Mouse (Mus musculus) heart, postnatal 14 days (tissue): ENCODE measurements around the gene Kcng3. TPM values are rescaled to one million over a fixed set of nuclear protein-coding genes. Genes with fewer than 3 reads are reported as not detected.

Experiments used
- DNase-seq, 2 experiments: peaks; one replicate each; pipeline ENCODE4 v3.0.0; 2021 to 2022
- intact Hi-C: fragments of 180-260 bp; cut with DNase I; formaldehyde crosslinking; loops from one replicate; pipeline ENCODE4 v1.15.1; 2025
- long read RNA-seq, 2 experiments: library from polyadenylated mRNA; stranded (forward); transcript quantifications; one replicate each; pipeline ENCODE4 v2.0.0; 2021
- total RNA-seq, 2 experiments: library from RNA; stranded (reverse); gene quantifications; 2 replicates each; pipeline ENCODE4 v1.2.3; 2021

Kcng3 gene
- not detected for total RNA-seq
- long read RNA-seq, experiment 1, result 0 reads
- long read RNA-seq, experiment 2, result 0 reads

DNA sequence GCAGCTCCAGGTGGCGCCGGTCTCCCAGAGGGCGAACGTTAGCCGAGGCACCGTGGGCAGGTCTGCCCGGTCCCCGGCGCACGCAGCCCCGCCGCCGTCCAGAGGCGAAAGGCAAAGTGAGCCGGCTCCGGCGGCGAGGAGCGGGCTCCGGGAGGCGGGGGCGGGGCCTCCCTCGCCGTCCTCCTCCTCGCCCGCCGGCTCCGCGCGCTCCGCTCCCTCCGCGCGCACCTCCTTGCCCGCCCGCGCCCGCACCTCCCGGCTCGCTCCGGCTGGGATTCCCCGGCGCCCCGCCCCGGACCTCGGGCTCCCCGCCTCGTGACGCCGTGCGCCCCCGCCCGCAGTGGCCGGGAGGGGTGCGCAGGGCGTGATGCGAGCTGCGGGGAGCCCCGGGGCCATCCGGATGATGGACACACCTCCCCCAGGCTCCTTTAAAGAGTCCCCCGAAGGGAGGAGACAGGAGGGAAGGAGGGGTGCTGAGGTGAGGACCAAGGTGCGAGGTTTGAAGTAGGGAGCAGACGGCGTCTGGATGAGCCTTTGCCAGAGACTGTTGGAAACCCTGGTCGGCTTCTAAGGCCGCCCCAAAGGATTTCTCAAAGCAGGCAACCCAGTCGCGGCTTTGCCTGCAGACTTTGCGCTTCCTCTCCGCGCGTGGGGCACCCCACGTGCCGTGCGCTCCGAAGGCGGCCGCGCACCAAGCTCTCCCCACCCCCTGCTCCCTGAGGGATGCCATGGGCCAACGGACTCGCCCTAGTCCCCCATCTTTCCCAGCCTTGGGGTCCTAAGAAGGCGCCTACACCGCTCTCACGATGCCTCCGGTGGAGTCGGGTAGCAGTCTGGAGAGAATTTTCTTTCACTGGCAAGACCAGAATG lies at the start of gene Kcng3:
Gene Kcng3 (minus strand): TSS at position 113 of the 870 bp plus-strand sequence.
- intact Hi-C loops, result loop anchor here (5.0 to 10.0 kb wide), 5 partner anchors 100 to 607 kb away; no protein-coding TSS in a partner anchor
- peak; percentile 22 to 33 for DNase-seq

DNA sequence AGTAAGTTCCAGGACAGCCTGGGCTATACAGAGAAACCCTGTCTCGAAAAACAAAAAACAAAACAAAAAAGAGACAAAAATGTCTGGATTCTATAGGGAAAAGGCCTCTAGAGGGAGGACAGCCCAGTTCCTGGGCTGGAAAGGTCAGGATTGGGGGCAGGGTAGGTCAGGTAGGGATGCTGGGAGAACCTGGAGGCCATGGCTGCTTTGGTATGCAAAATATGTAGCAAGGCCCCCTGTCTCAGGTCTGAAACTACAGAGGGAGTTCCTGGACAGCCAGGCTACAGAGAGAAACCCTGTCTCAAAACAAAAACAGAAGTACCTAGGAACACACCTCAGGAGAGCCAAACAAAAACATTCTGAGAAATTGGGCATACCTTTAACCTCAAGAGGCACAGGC lies 45.7 kb upstream of the Kcng3 start:
- intact Hi-C loops, result no loop called here

DNA sequence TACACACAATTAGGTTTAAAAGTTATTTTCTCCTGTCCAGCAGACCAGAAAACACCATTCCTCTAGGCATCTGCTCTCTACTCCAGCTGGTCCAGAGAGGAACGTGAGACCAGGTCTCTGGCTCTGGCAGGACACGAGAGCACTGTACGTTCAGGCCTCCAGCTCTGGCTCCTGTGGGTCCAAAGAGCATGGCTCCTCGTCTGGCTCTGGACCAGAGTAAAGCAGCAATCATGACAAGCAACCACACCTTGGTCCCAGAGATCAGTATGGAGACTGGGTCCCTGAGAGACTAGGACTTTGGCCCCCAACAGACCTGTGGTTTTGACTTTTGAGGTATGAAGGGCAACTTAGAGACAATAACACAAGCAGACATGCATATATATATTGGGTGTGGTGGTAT lies 41.0 kb upstream of the Kcng3 start:
- intact Hi-C loops, result no loop called here
- no peak for DNase-seq

More for the DNA sequence above, 45.7 kb upstream of the Kcng3 start:
- DNase-seq, result no peak

DNA sequence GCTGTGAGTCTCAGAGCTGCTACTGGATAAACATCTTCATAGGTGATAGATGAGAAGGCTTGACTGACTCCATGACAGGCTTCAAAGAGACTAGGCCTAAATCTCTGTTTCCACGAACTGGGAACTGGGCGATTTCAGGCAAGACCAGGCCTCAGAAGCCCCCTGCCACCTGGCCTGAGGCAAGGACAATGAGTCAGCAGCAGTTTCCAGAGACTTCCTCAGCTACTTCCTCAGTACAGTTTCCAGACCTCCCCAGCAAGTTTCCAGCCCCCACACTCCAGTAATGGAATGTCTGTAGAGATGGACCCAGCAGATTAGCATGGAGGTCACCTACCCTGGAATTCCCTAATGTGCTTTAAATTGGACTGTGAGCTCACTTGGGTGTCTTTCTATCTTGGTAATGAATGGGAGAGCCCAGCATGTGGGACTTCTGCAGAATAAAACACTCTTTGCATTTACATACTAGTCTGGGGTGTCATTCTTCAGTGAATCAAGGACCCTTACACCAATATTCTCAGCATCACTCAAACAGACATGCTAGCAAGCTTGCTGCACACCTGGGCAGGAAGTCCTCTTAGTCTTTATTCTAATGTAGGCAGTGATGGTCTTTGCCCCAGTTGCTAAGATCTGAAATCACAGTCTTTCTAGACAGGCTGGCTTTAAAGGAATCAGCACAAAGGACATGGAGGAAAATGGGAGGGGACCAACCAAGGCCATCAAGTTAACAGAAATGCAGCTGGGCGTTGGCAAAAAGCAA lies 36.4 kb upstream of the Kcng3 start:
- intact Hi-C loops, result no loop called here
- no peak for DNase-seq

DNA sequence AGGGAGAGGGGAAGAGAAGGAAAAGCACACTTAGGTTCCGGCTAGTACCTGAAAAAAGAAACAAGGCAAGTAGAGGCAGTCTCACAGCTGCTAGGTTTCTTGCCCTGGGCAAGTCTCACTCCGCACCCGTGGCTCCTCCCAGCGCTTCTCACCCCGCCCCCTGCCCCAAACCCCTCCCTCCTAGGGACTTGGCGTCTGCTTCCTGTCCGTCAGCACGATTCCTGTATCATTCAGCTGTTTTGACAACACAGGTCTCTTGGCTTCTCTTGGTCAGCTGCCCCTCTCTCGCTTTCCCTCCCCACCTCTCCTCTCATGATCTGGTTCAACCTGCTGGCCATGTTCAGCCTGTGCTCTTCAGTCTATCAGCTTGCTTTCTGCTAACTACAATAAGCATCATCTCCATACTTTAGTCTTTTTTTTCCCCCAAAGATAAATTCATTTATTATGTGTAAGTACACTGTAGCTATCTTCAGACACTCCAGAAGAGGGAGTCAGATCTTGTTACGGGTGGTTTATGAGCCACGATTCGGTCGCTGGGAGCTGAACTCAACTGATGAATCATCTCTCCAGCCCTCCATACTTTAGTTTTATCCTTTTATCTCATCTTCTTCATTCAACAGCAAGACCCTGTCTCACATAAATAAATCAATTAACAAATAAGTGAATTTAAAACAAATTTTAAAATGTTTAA lies 35.0 kb upstream of the Kcng3 start:
- DNase-seq, result no peak
- intact Hi-C loops, result no loop called here

DNA sequence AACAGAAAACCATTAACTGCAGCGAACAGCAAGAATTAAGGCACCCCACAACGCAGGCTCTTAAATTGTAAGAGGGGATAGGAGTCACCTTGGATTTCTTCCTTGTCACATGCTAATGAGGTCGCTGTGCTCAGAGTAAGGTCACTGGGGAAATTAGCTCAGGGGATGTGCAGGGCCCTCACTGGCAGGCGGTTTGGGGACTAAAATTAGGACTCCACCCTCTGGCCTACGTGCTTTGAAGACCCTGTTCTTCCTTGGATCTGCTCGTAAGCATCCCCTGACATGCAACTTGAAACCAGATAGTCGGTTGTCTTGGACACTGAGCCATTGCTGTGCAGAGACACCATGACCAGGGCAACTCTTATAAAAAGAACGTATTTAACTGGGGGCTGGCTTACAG lies 33.1 kb upstream of the Kcng3 start:
- no peak for DNase-seq
- intact Hi-C loops, result no loop called here

DNA sequence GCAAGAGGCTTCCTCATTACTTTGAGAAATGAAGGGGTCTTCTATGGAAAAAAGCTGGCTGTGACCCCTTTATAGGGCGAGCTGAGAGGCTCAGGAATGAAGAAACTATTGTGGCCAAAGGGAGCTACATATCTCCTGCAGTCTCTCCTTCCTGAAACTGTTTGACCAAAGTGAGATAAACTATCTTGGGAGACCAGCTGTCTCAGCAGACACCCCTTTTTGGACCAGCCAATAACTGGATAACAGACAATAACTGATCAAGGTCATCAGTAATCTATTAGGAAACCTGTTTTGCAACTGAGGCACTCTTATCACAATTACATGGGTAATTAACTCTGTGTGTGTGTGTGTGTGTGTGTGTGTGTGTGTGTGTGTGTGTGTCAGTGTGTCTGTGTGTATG lies 27.2 kb upstream of the Kcng3 start:
- no peak for DNase-seq
- intact Hi-C loops, result no loop called here

DNA sequence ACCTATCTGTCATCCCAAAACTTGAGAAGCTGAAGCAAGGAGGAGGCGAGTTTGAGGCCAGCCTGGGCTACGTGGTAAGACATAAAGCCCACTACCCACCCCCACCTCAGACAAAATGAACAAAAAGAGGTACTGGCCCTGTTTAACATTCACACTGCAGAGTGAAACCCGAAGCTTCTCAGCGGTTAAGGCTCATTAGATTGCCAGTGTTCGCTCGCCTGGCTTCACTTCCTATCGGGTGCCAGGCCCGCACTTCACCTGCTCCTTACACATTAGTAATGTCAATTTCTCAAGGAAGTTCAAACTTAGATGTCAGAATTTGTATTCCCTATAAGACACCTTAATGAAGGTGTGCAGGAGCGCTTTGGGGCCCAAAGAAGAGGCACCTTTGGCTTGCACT lies 25.7 kb upstream of the Kcng3 start:
- no peak for DNase-seq
- intact Hi-C loops, result no loop called here

DNA sequence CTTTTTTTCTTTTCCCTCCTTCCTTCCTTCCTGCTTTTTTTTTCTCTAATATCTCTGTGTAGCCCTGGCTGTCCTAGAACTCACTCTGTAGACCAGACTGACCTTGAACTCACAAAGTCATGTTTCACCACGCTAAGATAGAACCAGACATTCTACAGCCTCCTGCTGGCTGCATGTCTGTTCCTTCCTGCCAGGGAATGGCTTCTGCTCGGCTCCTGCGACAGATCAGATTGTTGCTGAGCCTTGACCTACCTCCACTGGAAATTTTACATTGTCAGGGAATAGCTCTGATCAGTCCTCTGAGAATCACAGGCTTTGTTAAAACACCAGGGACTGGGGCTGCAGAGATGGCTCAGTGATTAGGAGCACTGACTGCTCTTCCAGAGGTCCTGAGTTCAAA lies 24.0 kb upstream of the Kcng3 start:
- intact Hi-C loops, result no loop called here
- no peak for DNase-seq

DNA sequence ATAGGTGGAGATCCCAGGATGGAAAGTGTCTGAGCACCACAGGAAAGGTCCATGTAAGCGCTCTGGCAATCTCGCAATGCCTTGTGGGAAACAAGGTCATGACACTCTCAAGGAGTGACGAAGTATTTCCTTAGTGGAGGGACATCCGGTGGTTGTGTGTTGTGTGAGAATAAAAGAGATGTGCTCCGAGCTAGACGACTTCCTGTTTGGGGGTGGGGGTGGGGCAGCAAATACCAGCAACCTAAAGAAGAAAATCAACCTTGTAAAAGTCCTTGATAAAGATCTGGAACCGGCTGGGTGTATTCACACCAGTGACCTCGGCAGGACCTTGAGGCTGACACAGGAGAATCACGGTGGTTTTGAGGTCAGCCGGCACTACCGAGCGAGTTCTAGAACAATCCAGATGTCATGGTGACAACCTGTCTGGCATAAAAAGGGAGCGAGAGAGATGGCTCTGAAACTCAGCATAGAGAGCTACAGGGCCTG lies 23.0 kb upstream of the Kcng3 start:
- DNase-seq, result no peak
- intact Hi-C loops, result no loop called here

DNA sequence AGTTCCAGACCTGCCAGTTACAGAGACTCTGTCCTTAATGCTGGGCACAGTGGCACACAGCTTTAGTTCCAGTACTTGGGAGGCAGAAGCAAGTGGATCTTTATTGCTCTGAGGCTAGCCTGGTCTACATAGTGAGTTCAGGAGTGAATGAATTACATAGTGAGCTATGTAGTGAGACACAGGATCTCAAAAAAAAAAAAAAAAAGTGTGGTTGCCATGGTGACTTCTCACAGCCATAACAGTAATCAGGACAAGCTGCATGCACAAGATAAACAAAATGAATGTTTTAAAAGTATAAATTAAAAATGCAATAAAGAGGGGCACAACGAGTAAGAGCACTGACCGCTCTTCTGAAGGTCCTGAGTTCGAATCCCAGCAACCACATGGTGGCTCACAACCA lies 21.9 kb upstream of the Kcng3 start:
- intact Hi-C loops, result no loop called here

DNA sequence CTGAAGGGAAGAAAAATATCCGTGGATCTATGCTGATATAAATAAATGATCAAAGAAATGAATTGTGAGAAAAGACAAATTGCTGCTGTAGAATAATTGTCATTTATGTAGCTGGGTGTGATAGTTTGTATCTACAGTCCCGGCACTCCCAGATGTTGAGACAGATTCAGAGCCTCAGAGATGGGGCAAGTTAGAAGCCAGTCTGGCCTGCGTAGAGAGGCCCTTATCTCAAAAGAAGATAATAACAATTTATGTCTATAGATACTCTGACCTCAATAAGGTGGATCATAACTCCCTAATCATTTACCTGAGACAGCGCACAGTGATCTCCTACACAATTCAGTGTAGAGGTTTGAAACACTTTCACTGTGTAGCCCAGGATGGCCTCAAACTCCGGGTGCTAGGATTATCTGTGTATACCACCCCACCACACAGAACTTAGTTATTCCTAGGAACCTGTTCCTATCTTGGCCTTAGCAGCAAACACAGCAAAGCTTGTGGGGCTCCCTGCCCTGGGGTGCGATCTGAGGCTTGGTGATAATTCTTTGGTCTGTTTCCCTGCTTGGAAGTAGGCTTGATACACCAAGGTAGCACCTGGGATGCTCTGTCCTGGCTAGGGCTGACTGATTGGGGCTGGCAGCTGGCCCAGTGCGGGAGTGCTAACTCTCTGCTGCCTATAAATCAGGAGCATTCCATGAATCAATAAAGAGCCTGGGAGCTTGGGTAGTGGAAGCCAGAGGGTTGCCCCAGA lies 19.4 kb upstream of the Kcng3 start:
- DNase-seq, result no peak
- intact Hi-C loops, result no loop called here

More for the DNA sequence above, 21.9 kb upstream of the Kcng3 start:
- DNase-seq, result no peak

DNA sequence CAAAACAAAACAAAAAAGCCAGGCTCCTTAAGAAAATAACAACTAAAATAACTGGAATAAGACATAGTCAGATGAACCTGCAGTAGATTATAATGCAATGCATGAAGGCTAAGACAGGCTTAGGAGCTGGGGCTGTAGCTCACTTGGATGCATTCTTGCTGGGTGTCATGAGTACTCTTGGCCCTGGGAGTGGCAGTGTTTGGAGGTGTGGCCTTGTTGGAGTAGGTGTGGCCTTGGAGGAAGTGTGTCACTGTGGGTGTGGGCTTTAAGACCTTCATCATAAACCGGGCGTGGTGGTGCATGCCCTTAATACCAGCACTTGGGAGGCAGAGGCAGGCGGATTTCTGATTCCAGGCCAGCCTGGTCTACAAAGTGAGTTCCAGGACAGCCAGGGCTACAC lies 18.3 kb upstream of the Kcng3 start:
- DNase-seq, result no peak
- intact Hi-C loops, result loop anchor here (5.0 kb wide), 1 partner anchor 37 kb away; no protein-coding TSS in a partner anchor

DNA sequence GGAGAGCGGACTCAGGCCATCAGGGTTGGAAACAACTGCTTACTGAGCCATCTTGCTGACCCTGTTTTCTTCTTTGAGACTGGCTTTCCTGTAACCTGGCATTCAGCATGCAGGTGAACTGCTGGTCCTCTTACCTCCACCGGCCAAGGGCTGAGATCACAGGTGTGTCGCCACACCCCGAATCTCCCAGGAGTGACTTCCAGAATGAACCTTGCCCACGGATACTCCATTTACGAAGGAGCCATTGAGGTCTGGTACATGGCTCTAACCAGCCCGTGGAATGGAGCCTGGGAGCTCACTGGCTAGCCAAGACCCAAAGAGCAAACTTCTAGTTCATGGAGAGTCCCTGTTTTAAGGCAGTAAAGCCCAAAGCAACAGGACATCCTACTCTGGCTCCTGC lies 15.7 kb upstream of the Kcng3 start:
- intact Hi-C loops, result loop anchor here (5.0 kb wide), 1 partner anchor 40 kb away; no protein-coding TSS in a partner anchor
- DNase-seq, result no peak

DNA sequence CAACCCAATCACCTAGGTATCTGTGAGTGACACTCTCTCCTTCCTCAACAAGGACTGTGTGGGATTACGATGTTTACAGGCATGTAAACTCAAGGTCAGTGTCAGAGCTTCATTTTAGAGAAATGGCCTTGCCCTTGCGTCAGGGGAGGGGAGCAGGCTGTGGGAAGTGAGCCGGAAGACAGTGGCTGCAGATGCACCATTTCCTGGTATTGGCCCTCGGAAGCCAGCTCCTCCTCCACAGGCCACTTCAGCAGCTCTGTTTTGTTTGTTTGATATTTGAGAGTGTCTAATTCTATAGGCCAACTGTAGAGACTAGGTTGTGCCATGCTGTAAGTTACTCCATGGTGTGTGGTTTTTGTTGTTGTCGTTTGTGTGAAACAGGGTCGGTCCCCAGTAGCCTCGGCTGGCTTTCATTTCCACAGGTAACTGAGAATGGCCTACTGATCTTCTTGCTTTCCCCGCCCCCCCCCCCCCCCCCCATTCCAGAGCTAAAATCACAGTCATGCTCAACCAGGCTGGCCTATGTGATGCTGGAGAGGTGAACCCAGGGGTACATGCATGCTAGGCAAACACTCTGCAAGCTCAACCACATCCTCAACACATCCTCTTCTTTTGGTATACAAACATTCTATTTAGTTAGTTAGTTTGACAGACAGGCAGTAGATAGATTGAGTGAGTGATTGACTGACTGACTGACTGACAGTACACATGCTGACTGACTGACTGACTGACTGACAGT lies 14.9 kb upstream of the Kcng3 start:
- no peak for DNase-seq
- intact Hi-C loops, result loop anchor here (5.0 kb wide), 1 partner anchor 41 kb away; no protein-coding TSS in a partner anchor

DNA sequence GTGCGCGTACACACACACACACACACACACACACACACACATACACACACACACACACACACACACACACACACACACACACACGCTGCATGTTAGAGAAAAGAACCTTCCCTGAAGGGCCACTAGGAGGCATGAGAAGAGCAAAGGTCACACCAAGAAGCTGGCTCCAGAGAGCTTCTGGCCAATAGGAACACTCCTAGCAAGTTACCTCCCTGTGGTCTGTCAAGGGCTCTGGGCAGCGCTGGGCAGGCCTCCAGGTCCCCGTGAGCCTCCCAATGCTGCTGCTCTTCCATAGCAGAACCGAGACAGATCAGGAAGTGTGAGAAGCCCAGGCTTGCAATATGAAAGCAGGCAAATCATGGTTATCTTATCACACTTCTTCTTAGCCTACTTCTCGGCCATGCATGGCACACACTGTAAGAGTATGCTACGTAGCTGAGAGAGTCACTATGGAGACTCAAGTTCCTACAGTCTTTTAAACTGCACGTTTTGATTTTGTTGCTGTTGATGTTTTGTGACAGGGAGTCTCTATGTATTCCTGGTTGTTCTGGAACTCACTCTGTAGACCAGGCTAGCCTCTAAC lies 13.6 kb upstream of the Kcng3 start:
- DNase-seq, result peak; percentile 46
- intact Hi-C loops, result loop anchor here (5.0 kb wide), 1 partner anchor 42 kb away; no protein-coding TSS in a partner anchor

DNA sequence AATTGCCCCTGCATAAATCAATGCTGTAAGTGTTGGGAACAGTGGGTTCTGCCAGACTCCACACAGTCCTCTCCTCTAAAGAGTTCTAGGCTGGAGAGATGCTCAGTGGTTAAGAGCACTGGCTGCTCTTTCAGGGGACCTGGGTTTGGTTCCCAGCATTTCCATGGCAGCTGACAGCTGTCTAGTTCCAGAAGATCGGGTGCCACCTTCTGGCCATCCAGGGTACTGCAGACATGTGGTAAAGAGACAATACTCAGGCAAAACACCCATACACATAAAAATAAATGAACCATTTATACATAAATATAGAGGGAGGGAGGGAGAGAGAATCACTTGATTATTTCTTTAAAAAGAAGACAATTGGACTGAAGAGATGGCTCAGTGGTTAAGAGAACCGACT lies 5.7 kb upstream of the Kcng3 start:
- DNase-seq, result peak; percentile 11 to 45

DNA sequence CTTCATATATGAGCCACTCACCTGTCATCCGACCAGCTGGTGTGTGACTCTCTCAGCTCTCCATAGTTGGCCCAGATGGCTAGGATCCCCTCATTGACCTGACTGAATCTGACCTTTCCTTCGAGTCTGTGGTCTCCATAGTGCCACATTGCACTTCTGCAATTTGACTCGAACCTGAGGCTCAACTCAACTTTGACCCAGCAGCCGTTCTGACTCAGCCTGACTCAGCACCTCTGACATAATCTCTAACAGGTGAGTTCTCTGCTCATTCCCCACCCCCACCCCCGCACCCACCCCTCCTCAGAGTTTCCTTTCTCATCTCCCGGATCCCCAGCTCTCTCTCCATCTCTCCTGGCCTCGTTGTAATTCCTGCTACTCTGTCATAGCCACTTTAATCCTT lies 4.7 kb upstream of the Kcng3 start:
- intact Hi-C loops, result loop anchor here (10.0 kb wide), 1 partner anchor 612 kb away; no protein-coding TSS in a partner anchor

More for the DNA sequence above, 5.7 kb upstream of the Kcng3 start:
- intact Hi-C loops, result loop anchor here (10.0 kb wide), 1 partner anchor 613 kb away; no protein-coding TSS in a partner anchor

More for the DNA sequence above, 4.7 kb upstream of the Kcng3 start:
- no peak for DNase-seq
